Mouse (Mus musculus): ENCODE measurements around the gene Mical2.

Gene Mical2

DNA sequence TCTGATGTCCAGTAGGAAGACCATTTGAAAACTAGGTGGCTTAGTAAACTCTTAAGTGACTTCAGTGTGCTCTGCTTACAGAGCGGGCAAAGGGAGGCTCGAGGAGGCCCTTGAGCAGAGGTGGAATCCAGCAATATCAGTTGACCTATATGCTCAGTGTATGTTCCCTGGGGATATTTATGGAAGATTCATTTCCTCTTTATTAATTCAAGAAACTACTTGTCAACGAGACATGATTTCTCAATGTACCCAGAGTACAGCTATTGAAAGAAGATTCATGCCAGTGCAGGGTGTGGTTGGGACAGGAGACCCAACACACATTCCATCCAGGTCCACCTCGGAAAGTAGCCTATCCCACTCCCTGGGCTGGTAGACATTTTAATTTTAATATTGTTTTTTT, 231.7 kb downstream of the Mical2 start:
- ATAC-seq (ENCODE audit: low TSS enrichment): no peak

- ATAC-seq (ENCODE audit: low TSS enrichment): no peak
Observed at GRCm38 (mm10) chr7:112457920-112458319, 232.3 kb downstream of the Mical2 start.

DNA sequence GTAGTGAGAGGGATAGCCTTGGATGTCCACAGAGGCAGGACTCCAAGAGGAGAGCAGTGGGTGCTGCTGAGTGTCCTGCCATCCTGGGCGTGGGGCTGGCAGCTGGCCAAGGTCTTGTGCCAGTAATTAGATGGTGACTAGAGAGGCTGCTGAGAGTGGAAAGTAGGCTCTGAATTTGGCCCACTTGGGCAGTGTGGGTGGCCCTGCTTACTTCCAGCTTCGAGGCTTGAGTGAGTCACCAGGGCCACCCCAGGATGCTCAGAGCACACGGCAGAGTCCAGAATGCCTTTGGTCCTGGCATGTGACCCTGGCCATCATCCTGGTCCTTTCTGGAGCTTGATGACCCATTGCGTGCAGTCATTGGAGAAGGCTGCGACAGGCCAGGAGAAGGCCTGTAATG, 232.8 kb downstream of the Mical2 start:
- ATAC-seq (ENCODE audit: low TSS enrichment): no peak; the same call in 1 of the 2 replicates
